Mouse (Mus musculus): Measurements from ENCODE around the gene Abca17. TPM values are rescaled to one million over a fixed set of nuclear protein-coding genes. Genes with fewer than 3 reads are reported as not detected.

The Abca17 gene
- polyA plus RNA-seq, 1 experiment from 2014 or later: not detected

Small RNA genes within 50 kb of the gene (microRNA-seq; reads per million reads assigned to microRNA genes)
- gene Gm24427 (not detected), gene Mir5134 (2.5 reads per million, percentile 2 among the genes with 10 or more reads in this experiment), gene Mir6965 (0.76 reads per million)

Other genes with a start within 250 kb of the Abca17 start
- 25.2 and 26.3 TPM in 2 replicates for gene Pdpk1, start 200.1 kb downstream of the Abca17 start, polyA plus RNA-seq (2015; fragmentation: Nextera tagmentation; extraction: Ambion mirVana)
- gene Amdhd2, start 187.3 kb downstream of the Abca17 start, polyA plus RNA-seq (2015; fragmentation: Nextera tagmentation; extraction: Ambion mirVana): 21.4 and 23.6 TPM in 2 replicates
- 362 and 405 TPM in 2 replicates for gene Atp6v0c, start 181.4 kb downstream of the Abca17 start, polyA plus RNA-seq (2015; fragmentation: Nextera tagmentation; extraction: Ambion mirVana)
- gene Tbc1d24, start 145.5 kb downstream of the Abca17 start, polyA plus RNA-seq (2015; fragmentation: Nextera tagmentation; extraction: Ambion mirVana): 6.6 and 7.9 TPM in 2 replicates
- gene Ntn3, start 141.5 kb downstream of the Abca17 start, polyA plus RNA-seq (2015; fragmentation: Nextera tagmentation; extraction: Ambion mirVana): 1.1 and 1.2 TPM in 2 replicates
- 8.2 and 9.6 TPM in 2 replicates for gene Tedc2, start 130.2 kb downstream of the Abca17 start, polyA plus RNA-seq (2015; fragmentation: Nextera tagmentation; extraction: Ambion mirVana)
- gene Ccnf, start 99.6 kb downstream of the Abca17 start, polyA plus RNA-seq (2015; fragmentation: Nextera tagmentation; extraction: Ambion mirVana): 71.5 and 75.6 TPM in 2 replicates
- 14.1 and 14.8 TPM in 2 replicates for gene Abca3, start 882 bp upstream of the Abca17 start, polyA plus RNA-seq (2015; fragmentation: Nextera tagmentation; extraction: Ambion mirVana)
- gene Rnps1, start 63.5 kb upstream of the Abca17 start, polyA plus RNA-seq (2015; fragmentation: Nextera tagmentation; extraction: Ambion mirVana): 109 and 113 TPM in 2 replicates
- gene Eci1, start 75.6 kb upstream of the Abca17 start, polyA plus RNA-seq (2015; fragmentation: Nextera tagmentation; extraction: Ambion mirVana): 81.2 and 92.2 TPM in 2 replicates
- 0.39 and 0.41 TPM in 2 replicates for gene Dnase1l2, start 92.0 kb upstream of the Abca17 start, polyA plus RNA-seq (2015; fragmentation: Nextera tagmentation; extraction: Ambion mirVana)
- 11.5 and 14.2 TPM in 2 replicates for gene E4f1, start 119.2 kb upstream of the Abca17 start, polyA plus RNA-seq (2015; fragmentation: Nextera tagmentation; extraction: Ambion mirVana)
- 60.5 and 61.2 TPM in 2 replicates for gene Pgp, start 119.3 kb upstream of the Abca17 start, polyA plus RNA-seq (2015; fragmentation: Nextera tagmentation; extraction: Ambion mirVana)
- gene Bricd5, start 122.8 kb upstream of the Abca17 start, polyA plus RNA-seq (2015; fragmentation: Nextera tagmentation; extraction: Ambion mirVana): 0.13 TPM in 1 of 2 replicates, not detected in the other
- 12.0 and 13.6 TPM in 2 replicates for gene Mlst8, start 128.0 kb upstream of the Abca17 start, polyA plus RNA-seq (2015; fragmentation: Nextera tagmentation; extraction: Ambion mirVana)
- gene Caskin1, start 137.5 kb upstream of the Abca17 start, polyA plus RNA-seq (2015; fragmentation: Nextera tagmentation; extraction: Ambion mirVana): 0.05 and 0.09 TPM in 2 replicates
- 32.9 and 35.2 TPM in 2 replicates for gene Traf7, start 176.9 kb upstream of the Abca17 start, polyA plus RNA-seq (2015; fragmentation: Nextera tagmentation; extraction: Ambion mirVana)
- gene Rab26, start 183.1 kb upstream of the Abca17 start, polyA plus RNA-seq (2015; fragmentation: Nextera tagmentation; extraction: Ambion mirVana): 0.64 and 0.74 TPM in 2 replicates
- 2.6 and 3.0 TPM in 2 replicates for gene Pkd1, start 198.8 kb upstream of the Abca17 start, polyA plus RNA-seq (2015; fragmentation: Nextera tagmentation; extraction: Ambion mirVana)

All from liver, embryonic 15.5 days (tissue).